Mouse (Mus musculus): ENCODE data around the gene Zfp612. TPM values are rescaled to one million over a fixed set of nuclear protein-coding genes. Genes with fewer than 3 reads are reported as not detected.

The Zfp612 gene
- polyA plus RNA-seq, 1 experiment from 2014 or later, result 1.3 TPM

DNA sequence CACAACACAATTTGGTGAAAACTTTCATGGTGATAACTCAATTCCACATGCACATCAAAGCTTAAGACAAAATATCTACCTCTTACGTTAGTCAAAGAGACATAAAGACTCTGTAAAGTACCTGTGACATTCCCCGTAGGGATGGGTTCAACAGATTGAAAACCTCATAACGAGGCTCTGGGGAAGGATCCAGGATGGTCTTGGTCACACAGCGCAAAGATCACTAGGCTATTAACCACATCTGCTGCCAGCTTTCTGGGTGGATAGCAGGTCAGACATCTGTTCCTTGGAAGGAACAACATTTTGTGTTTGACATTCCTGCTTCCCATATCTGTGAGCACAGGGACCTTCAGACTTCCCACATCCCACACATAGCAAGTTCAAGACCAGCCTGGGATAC, 9.8 kb upstream of the Zfp612 start:
- Histone ChIP-seq H3K4me1 (no peaks in the 10 kb centered on the region), H3K36me3 (no peaks in the 10 kb centered on the region), H3K9ac (no peak overlapping the region), H3K27me3 (replicated peaks) (no peaks in the 10 kb centered on the region; the same call in 1 of the 2 replicates), H3K9me3 (replicated peaks) (no peaks in the 10 kb centered on the region), H3K27ac (no peak overlapping the region), H3K4me2 (no peak overlapping the region), H3K4me3 (no peak overlapping the region)
- no peak for ATAC-seq
- WGBS (ENCODE audit: insufficient replicate concordance), result 65% methylated on average over 4 of the region's 4 CpGs

GRCm38 (mm10) chr8:110071600-110071999, 7.9 kb upstream of the Zfp612 start:
- H3K9me3 ChIP-seq (replicated peaks), result no peaks in the 10 kb centered on the region
- no peaks in the 10 kb centered on the region; the same call in 1 of the 2 replicates for H3K27me3 ChIP-seq (replicated peaks)
- H3K36me3 ChIP-seq, result no peaks in the 10 kb centered on the region
- H3K4me3 ChIP-seq, result no peak overlapping the region
- no peak overlapping the region for H3K9ac ChIP-seq
- ATAC-seq, result no peak
- H3K4me2 ChIP-seq, result no peak overlapping the region
- H3K27ac ChIP-seq, result no peak overlapping the region
- WGBS (ENCODE audit: insufficient replicate concordance), result 14% methylated on average over 9 of the region's 9 CpGs
- no peaks in the 10 kb centered on the region for H3K4me1 ChIP-seq

DNA sequence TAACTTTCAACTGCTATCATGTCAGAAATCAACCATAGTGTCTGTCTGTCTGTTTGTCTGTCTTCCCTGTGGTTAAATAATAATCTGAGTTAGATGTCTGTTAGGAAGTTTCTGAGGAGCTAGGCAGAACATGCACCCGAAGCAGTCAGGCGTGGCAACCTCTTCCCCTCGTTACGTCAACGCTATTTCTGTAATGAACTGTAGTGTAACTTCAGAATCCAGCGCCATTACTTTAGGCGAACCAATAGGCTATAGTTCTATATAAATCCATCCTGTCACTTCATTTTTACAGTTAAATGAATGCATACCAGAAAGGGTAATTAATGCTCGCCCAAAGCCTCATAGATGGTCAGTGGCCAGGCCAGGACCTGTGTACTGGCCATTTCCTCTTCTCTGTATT, 5.0 kb upstream of the Zfp612 start:
- Histone ChIP-seq H3K9me3 (replicated peaks) (no peaks in the 10 kb centered on the region), H3K4me1 (0 out of 2 replicates have a peak, but pooled peaks cover 2% of the 10 kb centered on the region), H3K9ac (no peak overlapping the region), H3K4me2 (no peak overlapping the region), H3K36me3 (no peaks in the 10 kb centered on the region), H3K27ac (no peak overlapping the region), H3K4me3 (no peak overlapping the region), H3K27me3 (replicated peaks) (peaks cover 4% of the 10 kb centered on the region)
- 73% methylated on average over 8 of the region's 8 CpGs for WGBS (ENCODE audit: insufficient replicate concordance)
- ATAC-seq, result no peak

GRCm38 (mm10) chr8:110082416-110083105, 3.0 kb downstream of the Zfp612 start:
- Histone ChIP-seq H3K9me3 (replicated peaks) (no peaks in the 10 kb centered on the region), H3K27ac (no peak overlapping the region), H3K9ac (no peak overlapping the region), H3K4me2 (no peak overlapping the region), H3K4me3 (no peak overlapping the region), H3K27me3 (replicated peaks) (peaks cover 11% of the 10 kb centered on the region), H3K36me3 (0 out of 2 replicates have a peak, but pooled peaks cover 3% of the 10 kb centered on the region), H3K4me1 (peaks cover 8% of the 10 kb centered on the region; the same call in 1 of the 2 replicates)
- 63% methylated on average over 11 of the region's 11 CpGs for WGBS (ENCODE audit: insufficient replicate concordance)
- ATAC-seq, result no peak

DNA sequence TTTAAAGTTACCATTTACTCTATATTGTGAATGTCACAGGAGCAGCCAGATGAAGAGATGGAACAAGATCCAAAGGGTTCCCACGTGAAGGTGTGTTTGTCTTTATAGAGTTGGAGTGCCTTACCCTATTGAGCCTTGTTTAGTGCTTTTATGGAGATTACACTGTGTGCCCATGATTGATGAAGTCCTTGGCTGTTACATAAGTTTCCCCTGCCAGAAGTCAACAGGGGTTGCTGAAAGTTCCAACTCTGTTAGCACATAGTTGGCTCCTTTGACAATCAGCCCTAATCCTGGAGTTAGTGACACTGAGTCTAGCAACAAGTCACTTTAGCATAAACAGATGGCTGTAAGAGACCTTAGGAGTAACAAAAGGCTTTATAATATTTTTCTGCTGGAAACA, 12.3 kb downstream of the Zfp612 start:
- 38% methylated on average over 1 of the region's 1 CpGs for WGBS (ENCODE audit: insufficient replicate concordance)

DNA sequence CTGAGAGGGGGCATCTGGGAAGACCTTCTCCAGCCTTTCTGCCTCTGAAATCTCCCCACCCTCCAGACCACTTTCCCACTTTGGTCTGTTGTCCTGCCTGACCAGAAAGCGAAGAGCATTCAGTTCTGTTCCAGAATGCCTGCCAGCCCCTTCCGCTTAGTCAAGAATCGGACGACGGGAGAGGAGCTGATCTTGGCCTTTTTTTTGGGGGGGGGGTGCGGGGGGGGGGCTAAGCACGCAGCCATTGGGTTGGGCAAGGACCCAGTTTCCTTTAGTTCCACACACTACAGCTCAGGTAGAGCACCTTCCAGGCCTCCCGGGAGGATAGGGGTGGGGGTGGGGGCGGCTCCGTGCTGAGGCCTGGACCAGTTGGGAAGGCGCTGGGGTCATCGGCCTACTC, 21.4 kb downstream of the Zfp612 start, which contains the start of gene Gm21964:
Gm21964 (plus strand) TSS at position 301 of the 400 bp plus-strand sequence.
- Histone ChIP-seq H3K4me1 (no peaks in the 10 kb centered on the region), H3K9ac (no peak within 1 kb of the TSS), H3K9me3 (replicated peaks) (no peaks in the 10 kb centered on the region; the same call in 1 of the 2 replicates), H3K4me3 (no peak within 1 kb of the TSS), H3K27me3 (replicated peaks) (no peaks in the 10 kb centered on the region), H3K27ac (no peak within 1 kb of the TSS), H3K4me2 (no peak within 1 kb of the TSS), H3K36me3 (no peaks in the 10 kb centered on the region)
- no peak for ATAC-seq
- WGBS (ENCODE audit: insufficient replicate concordance), result 76% methylated on average over 12 of the region's 12 CpGs

More for the DNA sequence above, 12.3 kb downstream of the Zfp612 start:
- H3K36me3 ChIP-seq, result peaks cover 20% of the 10 kb centered on the region
- H3K4me1 ChIP-seq, result no peaks in the 10 kb centered on the region
- H3K4me3 ChIP-seq, result no peak overlapping the region
- ATAC-seq, result no peak
- no peak overlapping the region for H3K9ac ChIP-seq
- no peak overlapping the region for H3K27ac ChIP-seq
- H3K27me3 ChIP-seq (replicated peaks), result no peaks in the 10 kb centered on the region
- H3K4me2 ChIP-seq, result no peak overlapping the region
- H3K9me3 ChIP-seq (replicated peaks), result peaks cover 18% of the 10 kb centered on the region

GRCm38 (mm10) chr8:110101676-110102075, 22.1 kb downstream of the Zfp612 start:
- Histone ChIP-seq H3K27ac (no peak overlapping the region), H3K4me2 (no peak overlapping the region), H3K36me3 (no peaks in the 10 kb centered on the region), H3K4me3 (no peak overlapping the region), H3K9me3 (replicated peaks) (no peaks in the 10 kb centered on the region; the same call in 1 of the 2 replicates), H3K27me3 (replicated peaks) (no peaks in the 10 kb centered on the region), H3K9ac (no peak overlapping the region), H3K4me1 (no peaks in the 10 kb centered on the region)
- ATAC-seq, result no peak
- WGBS (ENCODE audit: insufficient replicate concordance), result 75% methylated on average over 15 of the region's 15 CpGs

DNA sequence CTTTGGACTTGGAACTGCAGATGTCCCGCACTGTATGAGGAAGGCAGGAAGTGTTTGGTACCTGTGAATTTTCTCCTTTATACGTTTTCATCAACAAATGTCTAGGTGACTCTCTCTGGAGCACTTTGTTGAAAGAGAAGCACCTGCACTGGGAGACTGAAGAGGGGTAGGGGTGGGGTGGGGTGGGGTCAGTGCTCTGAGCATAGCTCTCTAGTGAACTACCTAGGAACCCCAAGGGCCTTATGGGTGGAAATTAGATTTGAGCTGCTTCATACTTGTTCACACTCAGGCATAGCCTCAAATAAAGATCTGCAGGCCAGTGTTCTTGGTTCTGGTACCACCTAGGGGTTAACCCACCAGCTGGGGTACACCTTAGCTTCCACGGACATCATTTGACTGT, 23.1 kb downstream of the Zfp612 start, which contains the start of gene Gm17720:
Gm17720 (minus strand) TSS at position 101 of the 400 bp plus-strand sequence.
- no peaks in the 10 kb centered on the region for H3K4me1 ChIP-seq
- H3K4me2 ChIP-seq, result no peak within 1 kb of the TSS
- no peaks in the 10 kb centered on the region for H3K27me3 ChIP-seq (replicated peaks)
- ATAC-seq, result no peak
- H3K9me3 ChIP-seq (replicated peaks), result no peaks in the 10 kb centered on the region; the same call in 1 of the 2 replicates
- no peak within 1 kb of the TSS for H3K4me3 ChIP-seq
- 69% methylated on average over 3 of the region's 3 CpGs for WGBS (ENCODE audit: insufficient replicate concordance)
- no peaks in the 10 kb centered on the region for H3K36me3 ChIP-seq
- no peak within 1 kb of the TSS for H3K27ac ChIP-seq
- no peak within 1 kb of the TSS for H3K9ac ChIP-seq

- H3K27me3 ChIP-seq (replicated peaks), result no peaks in the 10 kb centered on the region
- H3K9me3 ChIP-seq (replicated peaks), result 0 out of 2 replicates have a peak, but pooled peaks cover 3% of the 10 kb centered on the region
- no peaks in the 10 kb centered on the region for H3K4me1 ChIP-seq
- WGBS (ENCODE audit: insufficient replicate concordance), result 45% methylated on average over 6 of the region's 6 CpGs
- ATAC-seq, result no peak
- no peak overlapping the region for H3K4me2 ChIP-seq
- no peak overlapping the region for H3K27ac ChIP-seq
- H3K4me3 ChIP-seq, result no peak overlapping the region
- no peaks in the 10 kb centered on the region for H3K36me3 ChIP-seq
- H3K9ac ChIP-seq, result no peak overlapping the region
Measured at GRCm38 (mm10) chr8:110119715-110120114, 40.2 kb downstream of the Zfp612 start.

DNA sequence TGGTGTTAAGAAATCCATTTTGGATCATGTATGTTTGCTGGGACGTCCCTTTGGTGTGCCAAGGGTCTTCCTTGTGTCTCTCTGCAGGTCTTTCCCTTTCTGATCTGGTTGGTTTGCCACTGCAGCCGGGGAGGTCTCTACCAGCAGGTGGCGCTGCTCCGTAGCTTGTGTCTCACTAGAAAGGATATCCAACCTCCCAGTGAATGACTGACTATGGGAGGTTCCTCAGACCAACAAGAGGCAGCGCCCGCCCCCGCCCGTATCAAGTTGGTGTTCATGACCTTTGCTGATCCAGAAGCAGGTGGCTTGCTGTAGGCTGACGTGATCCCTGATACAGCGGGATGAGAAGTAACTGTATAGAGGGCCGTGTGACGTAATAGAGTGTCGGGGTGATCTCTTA, 51.0 kb downstream of the Zfp612 start:
- H3K27me3 ChIP-seq (replicated peaks), result no peaks in the 10 kb centered on the region
- no peak for ATAC-seq
- H3K4me2 ChIP-seq, result no peak overlapping the region
- no peak overlapping the region for H3K9ac ChIP-seq
- no peak overlapping the region for H3K4me3 ChIP-seq
- no peaks in the 10 kb centered on the region for H3K4me1 ChIP-seq
- no peaks in the 10 kb centered on the region for H3K36me3 ChIP-seq
- no peaks in the 10 kb centered on the region for H3K9me3 ChIP-seq (replicated peaks)
- H3K27ac ChIP-seq, result no peak overlapping the region
- 15% methylated on average over 13 of the region's 13 CpGs for whole genome bisulfite sequencing (ENCODE audit: insufficient replicate concordance)

DNA sequence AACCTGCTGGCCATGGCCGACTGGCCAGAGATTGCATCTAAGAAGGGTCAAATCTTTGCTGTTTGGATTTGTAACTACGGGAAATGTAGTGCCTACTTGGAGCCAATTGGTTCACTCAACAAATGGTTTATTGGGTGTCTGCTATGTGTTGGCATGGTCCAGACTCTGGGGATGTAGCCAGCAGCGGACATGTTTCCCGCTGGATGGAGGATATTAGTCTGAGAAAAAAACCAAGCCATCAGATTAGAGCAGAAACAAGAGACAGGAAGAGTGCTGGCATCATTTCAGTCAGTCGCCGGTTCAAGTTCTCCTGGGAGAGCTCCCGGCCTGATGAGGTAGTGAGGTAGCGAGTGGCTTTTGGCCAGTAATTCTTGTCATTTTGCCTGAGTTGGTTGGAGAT, 54.7 kb downstream of the Zfp612 start:
- Histone ChIP-seq H3K9ac (no peak overlapping the region), H3K36me3 (no peaks in the 10 kb centered on the region), H3K4me3 (no peak overlapping the region), H3K4me1 (no peaks in the 10 kb centered on the region), H3K4me2 (no peak overlapping the region), H3K9me3 (replicated peaks) (no peaks in the 10 kb centered on the region), H3K27me3 (replicated peaks) (no peaks in the 10 kb centered on the region), H3K27ac (no peak overlapping the region)
- WGBS (ENCODE audit: insufficient replicate concordance), result 68% methylated on average over 8 of the region's 8 CpGs
- ATAC-seq, result no peak

DNA sequence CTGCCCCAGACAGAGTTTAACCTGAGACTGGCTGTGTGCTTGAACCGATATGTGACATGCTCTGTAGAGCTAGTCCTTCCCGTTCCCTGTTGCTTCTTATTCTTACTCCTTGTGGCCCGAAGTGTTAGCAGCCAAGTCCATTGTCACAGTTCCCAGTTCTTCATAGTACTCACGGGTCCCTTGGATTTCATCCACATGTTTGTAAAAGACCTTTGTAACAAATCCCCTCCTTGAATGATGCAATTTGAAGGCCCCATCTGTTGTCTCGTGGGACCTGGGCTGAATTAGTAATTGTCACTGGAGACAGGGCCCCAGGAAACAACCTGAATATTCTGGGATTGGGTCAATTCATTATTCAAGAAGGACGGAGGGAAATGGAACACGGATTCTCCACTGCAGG, 56.0 kb downstream of the Zfp612 start:
- ATAC-seq, result no peak
- no peak overlapping the region for H3K9ac ChIP-seq
- no peaks in the 10 kb centered on the region for H3K36me3 ChIP-seq
- H3K4me2 ChIP-seq, result no peak overlapping the region
- H3K4me1 ChIP-seq, result no peaks in the 10 kb centered on the region
- no peaks in the 10 kb centered on the region for H3K9me3 ChIP-seq (replicated peaks)
- no peak overlapping the region for H3K27ac ChIP-seq
- 72% methylated on average over 7 of the region's 7 CpGs for WGBS (ENCODE audit: insufficient replicate concordance)
- no peaks in the 10 kb centered on the region for H3K27me3 ChIP-seq (replicated peaks)
- no peak overlapping the region for H3K4me3 ChIP-seq
